Mouse (Mus musculus) hindbrain, embryonic 12.5 days (tissue): ENCODE measurements around the gene Kcnn1. TPM values are rescaled to one million over a fixed set of nuclear protein-coding genes. Genes with fewer than 3 reads are reported as not detected.
A peak's percentile ranks its signal among the peaks of the same experiment; 100 is the strongest.

Experiments used
- ATAC-seq: fragments of 200-750 bp; cut with Nextera tagmentation; 2 replicates; pipeline ENCODE4 v1.8.0; 2017; ENCODE audit warnings: moderate TSS enrichment; ENCODE audit not compliant: low FRiP score
- H3K27ac ChIP-seq: fragments of 300-500 bp; sonication (generic); 2 replicates; pipeline ENCODE4 v1.5.1; 2016; ENCODE audit warnings: mild to moderate bottlenecking
- H3K27me3 ChIP-seq: fragments of 300-500 bp; sonication (generic); 2 replicates; pipeline ENCODE4 v1.6.1; 2016; ENCODE audit warnings: mild to moderate bottlenecking
- H3K36me3 ChIP-seq: fragments of 300-500 bp; sonication (generic); 2 replicates; pipeline ENCODE4 v1.6.1; 2016; ENCODE audit warnings: mild to moderate bottlenecking
- H3K4me1 ChIP-seq: fragments of 300-500 bp; sonication (generic); 2 replicates; pipeline ENCODE4 v1.6.1; 2016
- H3K4me2 ChIP-seq: fragments of 300-500 bp; sonication (generic); replicated peaks from 2 replicates; pipeline ENCODE4 v1.6.1; 2016; ENCODE audit warnings: mild to moderate bottlenecking
- H3K4me3 ChIP-seq: fragments of 300-500 bp; sonication (generic); 2 replicates; pipeline ENCODE4 v1.5.1; 2016; ENCODE audit warnings: mild to moderate bottlenecking
- H3K9ac ChIP-seq: fragments of 300-500 bp; sonication (generic); 2 replicates; pipeline ENCODE4 v1.6.1; 2016; ENCODE audit warnings: mild to moderate bottlenecking, moderate library complexity
- H3K9me3 ChIP-seq: fragments of 300-500 bp; sonication (generic); replicated peaks from 2 replicates; pipeline ENCODE4 v1.6.1; 2016; ENCODE audit warnings: mild to moderate bottlenecking
- WGBS: fragments of 180-500 bp; shearing (Covaris S2); methylation state at CpG from one replicate; pipeline ENCODE4 v1.1.7; 2016; 5-methylcytosine and 5-hydroxymethylcytosine counted together
- microRNA-seq: library from miRNA; unstranded; fragments of <30 nt; microRNA quantifications from one replicate; pipeline ENCODE4, GENCODE M21; 2017
- polyA plus RNA-seq: library from polyadenylated mRNA; unstranded; fragments of >200 nt; fragmentation: Nextera tagmentation; extraction: Ambion mirVana; gene quantifications from 2 replicates; pipeline ENCODE4 v1.2.1, GENCODE M21; 2016

Gene Kcnn1
- polyA plus RNA-seq, 1 experiment from 2014 or later = 22.1 TPM

GRCm38 (mm10) chr8:70801830-70802229, 61.2 kb downstream of the Kcnn1 start:
- no peak overlapping the region for H3K9ac ChIP-seq
- no peaks in the 10 kb centered on the region for H3K36me3 ChIP-seq
- H3K4me1 ChIP-seq = peaks cover 31% of the 10 kb centered on the region
- H3K27ac ChIP-seq = no peak overlapping the region
- H3K9me3 ChIP-seq = no peaks in the 10 kb centered on the region
- WGBS = 88% methylated on average over 1 of the region's 1 CpGs
- no peak overlapping the region for H3K4me2 ChIP-seq
- peaks cover 79% of the 10 kb centered on the region for H3K27me3 ChIP-seq
- no peak overlapping the region for H3K4me3 ChIP-seq
- ATAC-seq = no peak

- no peak overlapping the region for H3K4me2 ChIP-seq
- ATAC-seq = no peak
- no peaks in the 10 kb centered on the region for H3K36me3 ChIP-seq
- H3K9ac ChIP-seq = no peak overlapping the region
- no peak overlapping the region for H3K4me3 ChIP-seq
- H3K9me3 ChIP-seq = no peaks in the 10 kb centered on the region
- no peak overlapping the region for H3K27ac ChIP-seq
- peaks cover 36% of the 10 kb centered on the region for H3K4me1 ChIP-seq
- H3K27me3 ChIP-seq = peaks cover 78% of the 10 kb centered on the region
- 24% methylated on average over 15 of the region's 15 CpGs for WGBS
Measured at GRCm38 (mm10) chr8:70801156-70801555, 61.9 kb downstream of the Kcnn1 start.

GRCm38 (mm10) chr8:70800648-70801047, 62.4 kb downstream of the Kcnn1 start:
- Histone ChIP-seq H3K9ac (no peak overlapping the region), H3K36me3 (no peaks in the 10 kb centered on the region), H3K4me1 (peaks cover 37% of the 10 kb centered on the region), H3K4me2 (no peak overlapping the region), H3K4me3 (no peak overlapping the region), H3K27ac (no peak overlapping the region), H3K9me3 (no peaks in the 10 kb centered on the region), H3K27me3 (peaks cover 77% of the 10 kb centered on the region)
- 52% methylated on average over 10 of the region's 10 CpGs for WGBS
- no peak for ATAC-seq

GRCm38 (mm10) chr8:70798281-70798680, 64.8 kb downstream of the Kcnn1 start:
- WGBS = 12% methylated on average over 15 of the region's 15 CpGs
- no peak for ATAC-seq
- H3K4me3 ChIP-seq = peak overlapping the region; percentile 54; the same call in 1 of the 2 replicates

GRCm38 (mm10) chr8:70797081-70798070, 65.7 kb downstream of the Kcnn1 start:
- Histone ChIP-seq H3K4me3 (peak overlapping the region; percentile 54), H3K27me3 (peaks cover 64% of the 10 kb centered on the region), H3K9ac (peak overlapping the region; percentile 77; the same call in 1 of the 2 replicates), H3K36me3 (no peaks in the 10 kb centered on the region), H3K4me1 (peaks cover 33% of the 10 kb centered on the region), H3K4me2 (peak overlapping the region; percentile 76), H3K27ac (0 out of 2 replicates have a peak overlapping the region, but pooled peaks have one; percentile 1), H3K9me3 (no peaks in the 10 kb centered on the region)
- peak; percentile 85 for ATAC-seq
- under 1% methylated on average over 55 of the region's 57 CpGs for WGBS

More at GRCm38 (mm10) chr8:70798281-70798680, 64.8 kb downstream of the Kcnn1 start:
- no peaks in the 10 kb centered on the region for H3K9me3 ChIP-seq
- peak overlapping the region; percentile 76 for H3K4me2 ChIP-seq
- 0 out of 2 replicates have a peak overlapping the region, but pooled peaks have one; percentile 77 for H3K9ac ChIP-seq
- no peak overlapping the region for H3K27ac ChIP-seq
- H3K36me3 ChIP-seq = no peaks in the 10 kb centered on the region
- H3K4me1 ChIP-seq = peaks cover 25% of the 10 kb centered on the region
- peaks cover 74% of the 10 kb centered on the region for H3K27me3 ChIP-seq

GRCm38 (mm10) chr8:70796403-70797080, 66.5 kb downstream of the Kcnn1 start:
- H3K9ac ChIP-seq = peak overlapping the region; percentile 77
- peak overlapping the region; percentile 40; the same call in 1 of the 2 replicates for H3K27ac ChIP-seq
- WGBS = 3% methylated on average over 54 of the region's 54 CpGs
- peak; percentile 2 for ATAC-seq
- H3K4me2 ChIP-seq = peak overlapping the region; percentile 76
- H3K27me3 ChIP-seq = peaks cover 57% of the 10 kb centered on the region
- H3K4me3 ChIP-seq = peak overlapping the region; percentile 54
- peaks cover 38% of the 10 kb centered on the region for H3K4me1 ChIP-seq
- H3K36me3 ChIP-seq = no peaks in the 10 kb centered on the region
- no peaks in the 10 kb centered on the region for H3K9me3 ChIP-seq

- Histone ChIP-seq H3K4me2 (no peak overlapping the region), H3K9ac (no peak overlapping the region), H3K9me3 (no peaks in the 10 kb centered on the region), H3K4me3 (no peak overlapping the region), H3K27ac (no peak overlapping the region), H3K4me1 (peaks cover 44% of the 10 kb centered on the region), H3K36me3 (no peaks in the 10 kb centered on the region), H3K27me3 (peaks cover 50% of the 10 kb centered on the region)
- ATAC-seq = no peak
- 92% methylated on average over 2 of the region's 2 CpGs for WGBS
Measured at GRCm38 (mm10) chr8:70795370-70795769, 67.7 kb downstream of the Kcnn1 start.

- H3K9ac ChIP-seq = no peak overlapping the region
- ATAC-seq = no peak
- H3K4me3 ChIP-seq = no peak overlapping the region
- peaks cover 42% of the 10 kb centered on the region for H3K27me3 ChIP-seq
- H3K4me1 ChIP-seq = peaks cover 44% of the 10 kb centered on the region
- no peaks in the 10 kb centered on the region for H3K9me3 ChIP-seq
- WGBS = 85% methylated on average over 2 of the region's 2 CpGs
- H3K27ac ChIP-seq = no peak overlapping the region
- H3K4me2 ChIP-seq = no peak overlapping the region
- peaks cover 3% of the 10 kb centered on the region; the same call in 1 of the 2 replicates for H3K36me3 ChIP-seq
Measured at GRCm38 (mm10) chr8:70794215-70794614, 68.8 kb downstream of the Kcnn1 start.

GRCm38 (mm10) chr8:70792700-70793099, 70.4 kb downstream of the Kcnn1 start:
- peaks cover 12% of the 10 kb centered on the region for H3K36me3 ChIP-seq

More at GRCm38 (mm10) chr8:70792700-70793099, 70.4 kb downstream of the Kcnn1 start:
- Histone ChIP-seq H3K27me3 (peaks cover 27% of the 10 kb centered on the region), H3K4me2 (peak overlapping the region; percentile 60), H3K9me3 (no peaks in the 10 kb centered on the region), H3K9ac (peak overlapping the region; percentile 45), H3K4me1 (peaks cover 49% of the 10 kb centered on the region), H3K27ac (peak overlapping the region; percentile 91), H3K4me3 (peak overlapping the region; percentile 66)
- WGBS = under 1% methylated on average over 20 of the region's 20 CpGs
- no peak; the same call in 1 of the 2 replicates for ATAC-seq

Small RNA genes within 50 kb of the gene (microRNA-seq; reads per million reads assigned to microRNA genes)
- gene Mir7067 (1.4 reads per million), gene Mir7240 (1.6 reads per million)

Other genes starting within 250 kb of the Kcnn1 start
- gene Lrrc25, start 247.1 kb downstream of the Kcnn1 start, polyA plus RNA-seq = 0.79 and 1.1 TPM in 2 replicates
- gene Gdf15, start 230.8 kb downstream of the Kcnn1 start, polyA plus RNA-seq = 0.15 and 0.17 TPM in 2 replicates
- 101 and 125 TPM in 2 replicates for gene Pgpep1, start 202.9 kb downstream of the Kcnn1 start, polyA plus RNA-seq
- gene Lsm4, start 190.0 kb downstream of the Kcnn1 start, polyA plus RNA-seq = 227 and 231 TPM in 2 replicates
- 186 and 217 TPM in 2 replicates for gene Jund, start 164.3 kb downstream of the Kcnn1 start, polyA plus RNA-seq
- 0.05 TPM in 1 of 2 replicates, not detected in the other for gene Iqcn, start 159.8 kb downstream of the Kcnn1 start, polyA plus RNA-seq
- not detected in 2 replicates for gene Gm3336, start 144.7 kb downstream of the Kcnn1 start, polyA plus RNA-seq
- gene Pde4c, start 139.5 kb downstream of the Kcnn1 start, polyA plus RNA-seq = 0.26 and 0.39 TPM in 2 replicates
- gene Rab3a, start 108.6 kb downstream of the Kcnn1 start, polyA plus RNA-seq = 126 and 134 TPM in 2 replicates
- gene Mpv17l2, start 102.3 kb downstream of the Kcnn1 start, polyA plus RNA-seq = 38.2 and 38.3 TPM in 2 replicates
- 84.5 and 85.5 TPM in 2 replicates for gene Pik3r2, start 86.5 kb downstream of the Kcnn1 start, polyA plus RNA-seq
- gene Mast3, start 58.2 kb downstream of the Kcnn1 start, polyA plus RNA-seq = 16.0 and 17.7 TPM in 2 replicates
- gene Il12rb1, start 54.8 kb downstream of the Kcnn1 start, polyA plus RNA-seq = not detected in 2 replicates
- 9.8 and 11.1 TPM in 2 replicates for gene Arrdc2, start 23.5 kb downstream of the Kcnn1 start, polyA plus RNA-seq
- 131 and 139 TPM in 2 replicates for gene Ccdc124, start 10.7 kb upstream of the Kcnn1 start, polyA plus RNA-seq
- gene Slc5a5, start 29.5 kb upstream of the Kcnn1 start, polyA plus RNA-seq = 0.25 and 0.68 TPM in 2 replicates
- 2,266 and 2,767 TPM in 2 replicates for gene Rpl18a, start 34.2 kb upstream of the Kcnn1 start, polyA plus RNA-seq
- 60.5 and 60.8 TPM in 2 replicates for gene Map1s, start 42.7 kb upstream of the Kcnn1 start, polyA plus RNA-seq